Mouse (Mus musculus): ENCODE data around the gene Eva1c. TPM values are rescaled to one million over a fixed set of nuclear protein-coding genes. Genes with fewer than 3 reads are reported as not detected.

Gene Eva1c
- polyA plus RNA-seq, 1 experiment, result 2.2 TPM

DNA sequence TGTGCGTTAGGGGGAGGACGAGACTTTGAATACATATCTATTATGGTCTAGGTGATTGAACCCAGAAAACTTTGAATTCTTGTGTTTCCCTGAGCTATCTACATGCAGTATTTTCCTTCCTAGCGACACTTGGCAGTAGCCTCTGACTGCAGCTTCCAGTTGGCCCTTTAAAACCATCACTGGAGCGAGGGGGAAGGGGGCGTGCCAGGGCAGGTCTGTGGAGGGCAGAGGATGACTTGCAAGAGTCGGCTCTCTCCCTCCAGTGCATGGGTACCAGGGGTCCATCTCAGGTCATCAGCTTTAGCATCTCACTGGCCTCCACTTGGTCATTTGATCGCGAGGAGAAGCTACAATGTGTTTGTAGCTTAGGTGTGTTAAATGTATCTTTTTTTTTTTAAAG is 46.4 kb downstream of the Eva1c start:
- TF ChIP-seq POLR2A (IDR thresholded peaks at IDR 0.05; ENCODE audit: borderline replicate concordance, extremely low read depth, insufficient read depth, insufficient read length, poor library complexity, severe bottlenecking) (no peak), CTCF (IDR thresholded peaks at IDR 0.05; ENCODE audit: borderline replicate concordance, extremely low read depth, insufficient read depth, insufficient read length) (no peak)
- DNase-seq (ENCODE audit: low read depth), result no peak

DNA sequence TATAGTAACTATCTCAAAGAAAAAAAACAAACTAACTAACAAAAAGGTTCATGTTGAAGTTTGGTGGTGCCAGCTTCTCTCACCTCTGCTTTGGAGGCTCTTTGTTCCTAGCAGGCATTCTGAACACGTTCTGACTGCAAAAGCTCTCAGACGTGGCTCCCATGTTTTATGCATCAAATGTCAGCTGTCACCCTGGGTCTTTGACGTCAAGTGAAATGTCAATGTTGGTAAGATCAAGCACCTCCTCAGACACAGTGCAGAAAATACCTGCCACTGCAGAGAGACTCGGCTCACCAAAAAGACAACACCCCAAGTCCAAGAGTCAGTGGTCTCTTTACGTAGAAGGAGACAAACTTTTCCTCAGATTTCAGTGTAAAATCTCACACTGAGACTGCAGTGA is 48.0 kb downstream of the Eva1c start:
- peak; percentile 51 for DNase-seq (ENCODE audit: low read depth)
- no peak for TF ChIP-seq CTCF (IDR thresholded peaks at IDR 0.05; ENCODE audit: borderline replicate concordance, extremely low read depth, insufficient read depth, insufficient read length)
- TF ChIP-seq POLR2A (IDR thresholded peaks at IDR 0.05; ENCODE audit: borderline replicate concordance, extremely low read depth, insufficient read depth, insufficient read length, poor library complexity, severe bottlenecking), result no peak

DNA sequence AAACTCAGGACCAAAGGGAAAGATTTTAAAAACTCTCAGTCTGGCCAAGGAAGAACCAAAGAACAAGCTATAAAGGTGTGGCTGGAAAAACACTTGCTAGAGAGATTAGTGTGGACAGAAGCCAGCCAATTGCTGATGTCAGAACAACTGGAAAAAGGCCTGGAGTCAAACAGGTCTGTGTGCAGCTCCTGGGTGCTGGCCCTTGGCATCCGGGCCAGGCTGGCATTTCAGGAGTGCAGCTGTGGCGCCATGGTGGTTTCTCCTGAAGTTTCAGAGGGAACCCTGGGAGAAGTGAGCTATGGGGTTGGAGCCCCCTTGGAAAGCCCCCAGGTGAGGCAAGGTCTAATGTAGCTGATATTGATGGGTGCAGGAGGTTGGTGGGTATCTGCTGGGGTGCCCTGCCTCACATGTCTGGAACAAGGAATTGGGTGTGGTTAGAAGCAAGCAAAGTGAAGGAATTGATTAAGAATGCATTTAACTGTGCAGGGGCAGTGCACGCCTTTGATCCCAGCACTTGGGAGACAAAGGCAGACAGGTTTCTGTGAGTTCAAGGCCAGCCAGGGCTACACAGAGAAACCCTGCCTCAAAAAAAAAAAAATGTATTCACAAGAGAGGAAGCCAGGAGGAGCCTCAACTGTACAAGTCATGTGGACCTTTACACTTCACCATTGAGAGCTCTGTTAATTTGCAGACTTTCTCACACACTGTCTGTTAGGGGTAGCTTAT is 51.8 kb downstream of the Eva1c start:
- DNase-seq (ENCODE audit: low read depth), result no peak
- no peak for TF ChIP-seq CTCF (IDR thresholded peaks at IDR 0.05; ENCODE audit: borderline replicate concordance, extremely low read depth, insufficient read depth, insufficient read length)
- TF ChIP-seq POLR2A (IDR thresholded peaks at IDR 0.05; ENCODE audit: borderline replicate concordance, extremely low read depth, insufficient read depth, insufficient read length, poor library complexity, severe bottlenecking), result no peak

DNA sequence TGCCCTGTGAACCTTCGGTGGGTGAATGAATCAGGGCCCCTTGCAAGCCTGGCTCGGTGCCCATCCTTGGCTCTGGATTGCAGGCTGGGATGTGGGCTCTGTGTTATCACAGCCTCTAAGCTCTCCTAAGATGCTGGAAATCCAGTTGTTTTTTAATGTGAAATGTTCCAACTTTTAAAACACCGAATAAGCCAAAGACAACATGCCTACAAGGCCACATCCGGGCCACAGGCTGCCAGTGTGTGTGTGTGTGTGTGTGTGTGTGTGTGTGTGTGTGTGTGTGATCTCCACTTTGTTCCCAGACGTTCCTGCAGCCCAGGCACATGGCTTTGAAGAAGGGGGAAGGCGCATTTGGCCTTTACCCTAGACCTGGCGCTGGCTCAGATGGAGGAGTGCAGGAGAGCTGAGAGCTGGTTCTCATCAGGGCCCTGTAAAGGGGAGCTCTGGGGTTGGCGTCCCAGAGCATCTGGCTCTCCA is 56.0 kb downstream of the Eva1c start:
- TF ChIP-seq POLR2A (IDR thresholded peaks at IDR 0.05; ENCODE audit: borderline replicate concordance, extremely low read depth, insufficient read depth, insufficient read length, poor library complexity, severe bottlenecking), result no peak
- TF ChIP-seq CTCF (IDR thresholded peaks at IDR 0.05; ENCODE audit: borderline replicate concordance, extremely low read depth, insufficient read depth, insufficient read length), result no peak
- peak; percentile 60 for DNase-seq (ENCODE audit: low read depth)

DNA sequence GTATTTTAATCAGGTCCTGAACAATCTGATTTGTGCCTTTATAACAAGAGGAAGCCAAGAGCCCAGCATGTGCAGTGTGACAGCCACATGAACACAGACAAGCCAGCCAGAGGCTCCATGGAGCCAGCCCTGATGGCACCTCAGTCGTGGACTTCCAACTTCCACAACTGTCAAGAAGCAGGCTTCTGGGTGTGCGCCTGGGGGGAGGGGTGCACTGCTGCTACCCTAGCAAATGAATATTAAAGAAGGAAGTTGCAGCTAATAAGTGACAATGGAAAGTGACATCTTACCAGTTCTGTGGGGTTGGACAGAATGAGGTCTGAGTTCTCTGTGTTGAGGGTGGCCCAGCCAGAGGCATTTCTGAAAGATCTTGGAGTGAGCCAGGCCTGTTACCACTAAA is 58.8 kb downstream of the Eva1c start:
- DNase-seq (ENCODE audit: low read depth), result no peak
- no peak for TF ChIP-seq POLR2A (IDR thresholded peaks at IDR 0.05; ENCODE audit: borderline replicate concordance, extremely low read depth, insufficient read depth, insufficient read length, poor library complexity, severe bottlenecking)
- TF ChIP-seq CTCF (IDR thresholded peaks at IDR 0.05; ENCODE audit: borderline replicate concordance, extremely low read depth, insufficient read depth, insufficient read length), result no peak

DNA sequence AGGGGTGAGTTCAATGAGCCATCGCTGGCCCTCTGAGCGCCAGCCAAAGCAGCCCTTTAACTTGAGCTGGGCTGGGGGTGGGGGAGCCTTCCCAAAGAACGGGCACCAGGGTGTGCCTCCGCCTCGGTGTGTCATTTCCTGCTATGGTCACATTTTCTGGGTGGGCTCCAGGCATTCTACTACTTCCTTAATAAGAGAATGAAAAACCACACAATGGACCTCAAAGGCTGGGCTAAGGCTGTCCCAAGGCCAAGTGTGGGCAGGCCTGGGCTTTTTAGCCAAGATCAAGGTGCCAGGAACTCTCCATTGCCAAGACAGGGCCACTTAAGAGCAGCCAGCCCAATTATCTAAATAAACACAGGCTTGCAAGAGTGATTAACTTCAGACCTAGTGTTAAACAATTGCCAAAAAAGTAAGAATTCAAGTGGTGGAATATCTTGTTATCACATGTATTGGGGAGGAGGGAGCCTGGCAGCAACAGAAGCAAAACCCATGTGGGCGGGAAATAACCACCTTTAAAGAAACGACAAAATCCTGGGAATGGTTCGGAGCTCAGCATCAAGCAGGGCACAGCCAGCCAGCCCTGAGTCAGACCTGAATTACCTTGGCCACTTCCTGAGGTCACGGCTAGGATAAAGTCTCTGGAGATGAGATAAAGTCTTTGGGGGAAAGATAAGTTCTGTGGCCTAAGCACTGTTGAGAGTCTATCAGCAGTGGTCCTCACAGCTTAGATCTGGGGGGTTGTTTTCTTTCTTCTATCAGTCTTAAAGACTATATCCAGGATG is 59.5 kb downstream of the Eva1c start:
- DNase-seq (ENCODE audit: low read depth), result peak; percentile 71
- TF ChIP-seq CTCF (IDR thresholded peaks at IDR 0.05; ENCODE audit: borderline replicate concordance, extremely low read depth, insufficient read depth, insufficient read length), result no peak

DNA sequence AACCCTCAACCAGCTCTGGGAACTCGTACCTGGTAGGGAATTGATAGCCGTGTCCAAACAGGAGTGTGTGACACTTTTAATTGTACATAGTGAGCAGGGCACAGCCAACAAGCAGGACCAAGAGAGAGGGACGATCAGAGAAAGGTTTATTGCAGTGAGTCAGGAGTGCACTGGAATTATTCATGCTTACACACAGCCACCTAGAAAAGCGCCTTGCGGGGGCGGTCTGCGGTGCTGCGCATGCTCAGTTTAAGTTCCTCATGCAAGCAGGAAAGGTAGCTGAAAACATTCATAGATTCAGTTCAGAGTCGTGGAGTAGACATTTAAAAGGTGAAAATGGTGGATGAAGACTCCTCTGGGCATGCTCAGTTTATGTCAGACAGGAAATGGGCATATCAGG is 64.2 kb downstream of the Eva1c start:
- no peak for DNase-seq (ENCODE audit: low read depth)
- no peak for TF ChIP-seq POLR2A (IDR thresholded peaks at IDR 0.05; ENCODE audit: borderline replicate concordance, extremely low read depth, insufficient read depth, insufficient read length, poor library complexity, severe bottlenecking)
- no peak for TF ChIP-seq CTCF (IDR thresholded peaks at IDR 0.05; ENCODE audit: borderline replicate concordance, extremely low read depth, insufficient read depth, insufficient read length)

DNA sequence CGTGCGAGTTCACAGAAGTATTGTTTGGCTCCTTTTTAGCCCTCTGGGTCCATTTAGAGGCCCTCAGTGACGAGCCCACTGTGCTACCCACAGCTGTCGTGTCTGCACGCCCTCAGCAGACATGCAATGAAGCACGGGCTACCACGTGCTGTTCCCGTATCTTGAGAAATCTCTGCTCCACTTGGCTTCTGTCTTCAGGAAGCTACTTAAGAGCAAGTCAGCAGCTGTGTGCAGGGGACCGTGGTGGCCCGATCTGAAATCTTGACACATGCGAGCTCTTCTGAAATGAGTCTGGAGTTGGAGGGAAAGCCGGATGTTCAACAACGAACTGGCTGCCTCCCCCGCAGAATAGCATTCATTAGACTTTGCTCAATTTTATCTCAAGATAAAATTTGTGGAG is 65.1 kb downstream of the Eva1c start:
- TF ChIP-seq CTCF (IDR thresholded peaks at IDR 0.05; ENCODE audit: borderline replicate concordance, extremely low read depth, insufficient read depth, insufficient read length) (no peak), POLR2A (IDR thresholded peaks at IDR 0.05; ENCODE audit: borderline replicate concordance, extremely low read depth, insufficient read depth, insufficient read length, poor library complexity, severe bottlenecking) (no peak)
- no peak for DNase-seq (ENCODE audit: low read depth)

DNA sequence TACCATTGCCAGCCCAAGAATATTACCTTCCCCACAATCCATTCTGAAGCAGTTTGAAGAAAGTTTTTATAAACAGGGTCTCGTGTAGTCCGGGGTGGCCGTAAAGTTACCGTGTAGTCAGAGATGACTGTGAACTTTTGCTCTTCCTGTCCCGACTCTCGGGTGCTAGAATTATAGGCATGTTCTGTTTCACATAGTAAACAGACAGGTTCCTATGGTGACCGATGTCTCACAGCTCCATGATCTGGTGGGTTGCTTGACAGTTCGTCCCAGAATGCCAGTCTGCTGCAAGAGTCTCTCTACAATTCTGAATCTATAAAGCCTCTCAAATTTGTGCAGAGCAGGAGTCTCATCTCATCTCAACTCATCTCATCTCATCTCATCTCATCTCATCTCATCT is 65.6 kb downstream of the Eva1c start:
- no peak for DNase-seq (ENCODE audit: low read depth)
- TF ChIP-seq CTCF (IDR thresholded peaks at IDR 0.05; ENCODE audit: borderline replicate concordance, extremely low read depth, insufficient read depth, insufficient read length), result no peak
- TF ChIP-seq POLR2A (IDR thresholded peaks at IDR 0.05; ENCODE audit: borderline replicate concordance, extremely low read depth, insufficient read depth, insufficient read length, poor library complexity, severe bottlenecking), result no peak

DNA sequence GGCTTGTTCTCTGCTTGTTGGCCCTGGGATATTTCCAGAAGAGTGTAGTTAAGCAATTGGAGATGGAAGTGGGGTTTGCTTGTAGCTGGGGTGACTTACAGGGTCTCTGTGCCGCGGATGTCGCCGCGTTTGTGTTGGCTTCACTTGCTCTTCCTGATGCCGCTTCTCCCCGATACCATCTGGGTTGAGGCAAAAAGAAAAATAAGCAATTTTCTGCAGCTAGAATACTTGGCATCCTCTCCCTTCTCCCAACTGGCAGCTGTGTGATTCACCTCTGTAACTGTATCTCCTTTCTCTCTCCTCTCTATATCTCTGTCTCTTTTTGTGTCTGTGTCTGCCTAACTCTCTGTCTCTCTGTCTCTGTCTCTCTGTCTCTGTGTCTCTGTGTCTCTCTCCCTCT is 66.5 kb downstream of the Eva1c start:
- peak; percentile 33 for DNase-seq (ENCODE audit: low read depth)
- TF ChIP-seq CTCF (IDR thresholded peaks at IDR 0.05; ENCODE audit: borderline replicate concordance, extremely low read depth, insufficient read depth, insufficient read length), result no peak
- no peak for TF ChIP-seq POLR2A (IDR thresholded peaks at IDR 0.05; ENCODE audit: borderline replicate concordance, extremely low read depth, insufficient read depth, insufficient read length, poor library complexity, severe bottlenecking)

DNA sequence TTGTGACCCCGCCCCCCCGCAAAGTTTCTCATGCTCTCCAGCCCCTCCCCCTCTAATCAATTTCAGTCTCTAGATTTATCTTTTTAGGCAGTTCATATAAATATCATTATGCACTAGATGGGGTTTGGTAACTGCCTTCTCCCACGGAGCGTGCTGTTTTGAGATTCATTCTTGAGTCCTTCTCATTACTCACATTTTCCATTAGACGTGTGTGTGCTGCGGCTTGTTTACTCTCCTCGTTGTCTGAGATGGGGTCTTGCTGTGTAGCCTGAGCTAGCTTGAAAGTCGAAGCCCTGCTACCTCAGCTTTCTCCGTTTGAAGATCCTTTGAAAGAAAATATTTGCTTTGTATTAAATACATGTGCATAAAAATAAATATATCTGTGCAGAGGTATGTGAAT is 67.3 kb downstream of the Eva1c start:
- DNase-seq (ENCODE audit: low read depth), result no peak
- TF ChIP-seq POLR2A (IDR thresholded peaks at IDR 0.05; ENCODE audit: borderline replicate concordance, extremely low read depth, insufficient read depth, insufficient read length, poor library complexity, severe bottlenecking), result no peak
- no peak for TF ChIP-seq CTCF (IDR thresholded peaks at IDR 0.05; ENCODE audit: borderline replicate concordance, extremely low read depth, insufficient read depth, insufficient read length)

DNA sequence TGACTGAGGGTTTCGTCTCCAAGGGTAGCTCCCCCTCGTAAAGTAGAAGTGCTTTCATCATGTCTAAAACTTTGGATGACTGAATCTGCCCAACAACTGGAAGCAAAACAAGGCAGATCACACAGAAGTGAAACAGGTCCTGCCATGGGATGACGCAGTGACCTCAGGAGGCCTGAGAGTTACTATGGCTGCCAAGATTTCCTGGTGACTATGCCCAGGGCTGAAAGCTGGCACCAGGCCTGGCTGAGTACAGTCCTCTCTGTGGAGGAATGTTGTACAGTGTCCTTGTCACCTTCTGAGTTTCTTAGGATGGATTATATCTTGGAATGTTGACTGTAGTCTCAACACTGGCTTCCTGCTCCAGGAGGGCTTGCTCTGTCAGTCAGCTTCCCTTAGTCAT is 71.1 kb downstream of the Eva1c start:
- TF ChIP-seq CTCF (IDR thresholded peaks at IDR 0.05; ENCODE audit: borderline replicate concordance, extremely low read depth, insufficient read depth, insufficient read length), result no peak
- no peak for TF ChIP-seq POLR2A (IDR thresholded peaks at IDR 0.05; ENCODE audit: borderline replicate concordance, extremely low read depth, insufficient read depth, insufficient read length, poor library complexity, severe bottlenecking)

More for the DNA sequence above, 71.1 kb downstream of the Eva1c start:
- no peak for DNase-seq (ENCODE audit: low read depth)

All from brain, embryonic 14.5 days (tissue).